Mouse (Mus musculus): ENCODE measurements around the gene Ddr2.

DNA sequence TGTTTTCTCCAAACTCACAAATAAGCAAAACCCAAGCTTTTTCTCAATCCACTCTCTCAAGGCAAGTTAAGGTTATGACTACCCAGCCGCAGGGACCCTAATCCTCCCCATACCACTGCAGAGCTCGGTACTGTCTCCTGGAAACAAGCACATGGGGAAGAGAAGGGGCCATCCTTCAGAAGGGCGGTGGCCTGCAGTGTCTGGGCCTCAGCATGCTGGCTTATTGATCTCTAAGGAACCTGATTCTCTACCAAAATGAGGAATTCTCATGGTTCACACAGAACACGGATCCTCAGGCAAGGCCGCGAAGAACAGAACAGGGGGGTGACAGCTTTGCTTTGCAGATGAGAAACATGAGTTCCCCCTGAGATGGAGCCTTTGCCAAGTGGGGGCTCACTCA is 159.0 kb downstream of the Ddr2 start:
- TF ChIP-seq CTCF (conservative IDR thresholded peaks at IDR 0.05; ENCODE audit: low read length) (no peak), NANOG (IDR thresholded peaks at IDR 0.05; ENCODE audit: borderline replicate concordance, low read length) (no peak), POU5F1 (IDR thresholded peaks at IDR 0.05; ENCODE audit: borderline replicate concordance, low read length) (no peak)
